8 mouse cellular contexts compared by ENCODE assay signal in the genomic region with DNA sequence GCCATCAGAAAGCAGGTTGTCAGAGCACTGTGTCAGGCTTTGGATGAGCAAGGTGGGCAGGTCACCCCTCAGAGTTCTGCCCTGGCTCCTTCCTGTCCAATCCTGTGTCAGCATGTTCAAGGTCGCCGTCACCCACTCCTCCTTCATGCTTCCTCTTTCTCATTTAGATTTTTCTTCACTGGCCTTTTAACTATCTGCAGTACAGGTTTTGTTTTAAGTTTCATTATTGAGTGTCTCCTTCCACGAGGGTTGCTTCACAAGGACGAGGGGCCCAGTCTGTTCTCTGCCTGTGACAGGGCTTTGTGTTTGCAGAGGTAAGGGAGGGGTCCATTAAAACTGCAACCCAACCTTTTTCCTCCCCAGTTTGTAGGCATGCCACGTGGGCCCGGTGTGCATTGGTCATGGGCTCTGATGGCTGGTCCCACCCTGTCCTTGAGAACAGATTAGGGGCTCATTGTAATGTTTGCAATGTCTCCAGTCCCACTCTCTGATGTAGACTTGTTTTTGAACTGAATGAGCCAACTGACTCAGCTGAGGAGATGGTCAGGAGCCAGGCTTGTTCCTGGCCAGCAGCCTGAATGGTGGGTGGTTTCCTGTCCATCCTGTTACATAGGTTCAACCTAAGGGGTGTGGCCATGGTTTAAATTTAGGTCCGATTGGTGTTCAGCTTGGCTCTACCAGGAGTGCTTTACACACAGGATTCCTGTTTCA.
DNase-seq lines count a peak whose midpoint lies in the region; ATAC-seq and TF ChIP-seq lines count a peak whose summit lies in the region.

No protein-coding gene starts in this region.

- H3K4me3 ChIP-seq in heart, adult 2 months = no peak overlapping the region
- H3K4me3 ChIP-seq in heart, embryonic 10.5 days = no peak overlapping the region
- no peak overlapping the region for H3K4me3 ChIP-seq in forebrain, embryonic 15.5 days

- H3K4me2 ChIP-seq in forebrain, embryonic 15.5 days (replicated peaks) = no peak overlapping the region

- intact Hi-C loops in heart, adult 2 months (cut with DNase I) = no loop called here

- no peak overlapping the region for H3K9ac ChIP-seq in heart, adult 2 months (ENCODE audit: low read depth, low read length)
- H3K9ac ChIP-seq in forebrain, embryonic 15.5 days (replicated peaks) = no peak overlapping the region

- 44% methylated on average over 7 of the region's 7 CpGs for WGBS in heart, adult 2 months
- 88% methylated on average over 7 of the region's 7 CpGs for WGBS in heart, embryonic 10.5 days
- 81% methylated on average over 7 of the region's 7 CpGs for WGBS in forebrain, embryonic 15.5 days

- H3K79me2 ChIP-seq in heart, adult 2 months (replicated peaks; ENCODE audit: control insufficient read depth, insufficient read depth, low read length) = no peaks in the 10 kb centered on the region

- peak; percentile 50 to 55 for DNase-seq in heart, adult 2 months
- DNase-seq in heart, embryonic 10.5 days (ENCODE audit: low spot score) = no peak
- DNase-seq in lung, postnatal 10 days = peak; percentile 40
- no peak for DNase-seq in ovary, postnatal 10 days (ENCODE audit: low spot score)
- DNase-seq in layer of hippocampus, adult 9-11 months = no peak
- DNase-seq in thymus, postnatal 36 days = no peak

- peak; percentile 45 for ATAC-seq in activated CD4-positive, CD25-positive, alpha-beta regulatory T cell, adult 4 months
- ATAC-seq in forebrain, embryonic 15.5 days (replicated peaks) = no peak

- H3K9me3 ChIP-seq in heart, embryonic 10.5 days = no peaks in the 10 kb centered on the region
- no peaks in the 10 kb centered on the region for H3K9me3 ChIP-seq in forebrain, embryonic 15.5 days

- H3K27ac ChIP-seq in heart, adult 2 months = peak overlapping the region; percentile 1; the same call in 1 of the 2 replicates
- H3K27ac ChIP-seq in heart, embryonic 10.5 days = no peak overlapping the region
- H3K27ac ChIP-seq in forebrain, embryonic 15.5 days (replicated peaks) = peak overlapping the region; percentile 62

- no peaks in the 10 kb centered on the region for H3K27me3 ChIP-seq in heart, adult 2 months (ENCODE audit: control insufficient read depth, insufficient read depth, low read length)
- no peaks in the 10 kb centered on the region for H3K27me3 ChIP-seq in heart, embryonic 10.5 days (ENCODE audit: insufficient read depth, poor library complexity, severe bottlenecking)
- H3K27me3 ChIP-seq in forebrain, embryonic 15.5 days = no peaks in the 10 kb centered on the region

- peaks cover 13% of the 10 kb centered on the region for H3K4me1 ChIP-seq in heart, adult 2 months (ENCODE audit: control insufficient read depth, insufficient read depth, low read length)
- H3K4me1 ChIP-seq in heart, embryonic 10.5 days = peaks cover 32% of the 10 kb centered on the region
- peaks cover 38% of the 10 kb centered on the region for H3K4me1 ChIP-seq in forebrain, embryonic 15.5 days

- TF ChIP-seq POLR2A in heart, adult 2 months (IDR thresholded peaks at IDR 0.05; ENCODE audit: insufficient read depth, low read depth, low read length) = no peak

- TF ChIP-seq CTCF in heart, adult 2 months (IDR thresholded peaks at IDR 0.05) = no peak

- no peaks in the 10 kb centered on the region; the same call in none of the 2 replicates for H3K36me3 ChIP-seq in heart, adult 2 months (ENCODE audit: control insufficient read depth, insufficient read depth, low read length)
- H3K36me3 ChIP-seq in heart, embryonic 10.5 days = no peaks in the 10 kb centered on the region
- H3K36me3 ChIP-seq in forebrain, embryonic 15.5 days = no peaks in the 10 kb centered on the region

- 0 out of 2 replicates have a peak, but pooled peaks have one; percentile 26 for TF ChIP-seq EP300 in heart, adult 2 months (IDR thresholded peaks at IDR 0.05; ENCODE audit: insufficient read depth, low read depth, low read length)

Comparison
In these comparisons a context has a peak if more than half of its experiments do, and no peak if none do; other contexts are left out.
1. DNase-seq: peak in heart, adult 2 months (2 of 2) and lung, postnatal 10 days (single experiment); none in heart, embryonic 10.5 days (single experiment), ovary, postnatal 10 days (single experiment), layer of hippocampus, adult 9-11 months (single experiment) and thymus, postnatal 36 days (0 of 2).